Mouse (Mus musculus) myocyte (in vitro differentiated cells): ENCODE results near the gene Rab5c.

Experiments
- E2F4 ChIP-seq: IDR thresholded peaks from one replicate; pipeline ENCODE4 v1.6.1; 2011; ENCODE audit warnings: mild to moderate bottlenecking, control low read depth, moderate library complexity; ENCODE audit not compliant: insufficient read depth
- MAX ChIP-seq: IDR thresholded peaks from one replicate; pipeline ENCODE4 v1.6.1; 2011; ENCODE audit warnings: low read depth, mild to moderate bottlenecking, control low read depth
- POLR2A ChIP-seq: IDR thresholded peaks from one replicate; pipeline ENCODE4 v1.6.1; 2011; ENCODE audit warnings: low read depth, mild to moderate bottlenecking, control low read depth, moderate library complexity; ENCODE audit not compliant: insufficient read length
- REST ChIP-seq: IDR thresholded peaks from one replicate; pipeline ENCODE4 v1.6.1; 2011; ENCODE audit warnings: mild to moderate bottlenecking, control low read depth, moderate library complexity; ENCODE audit not compliant: insufficient read depth, insufficient read length
- TCF12 ChIP-seq: IDR thresholded peaks from one replicate; pipeline ENCODE4 v1.6.1; 2011; ENCODE audit warnings: mild to moderate bottlenecking, control low read depth; ENCODE audit not compliant: poor library complexity, insufficient read depth, severe bottlenecking

DNA sequence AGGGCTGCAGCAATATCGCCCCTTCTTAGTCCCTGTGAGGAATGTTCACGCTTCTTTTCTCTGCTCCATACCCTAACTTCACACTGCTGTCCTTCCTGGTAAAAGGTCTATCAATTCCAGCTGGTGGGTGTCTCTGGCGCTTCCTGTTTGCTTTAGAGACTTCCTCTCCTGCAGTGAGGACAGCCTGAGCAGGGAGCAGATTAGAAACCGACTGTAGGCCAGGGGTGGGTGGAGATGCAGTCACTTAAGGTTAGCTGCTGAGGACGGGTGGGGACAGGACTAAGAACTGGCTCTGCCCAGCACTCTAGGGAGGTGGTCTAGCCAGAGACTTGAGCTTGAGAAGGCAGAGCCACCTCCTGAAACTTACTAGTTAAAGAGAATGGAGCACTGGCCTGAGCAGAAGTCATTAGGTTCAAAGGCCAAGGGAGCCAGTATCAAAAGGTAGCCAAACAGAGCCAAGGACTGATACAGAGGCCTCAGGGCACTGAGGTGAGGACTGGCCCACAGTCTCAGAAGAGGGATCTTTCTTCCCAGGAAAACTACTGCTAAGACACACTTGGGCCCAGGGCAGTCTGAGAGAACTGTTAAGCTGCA is 13.0 kb downstream of the Rab5c start:
- TF ChIP-seq POLR2A (no peak), E2F4 (no peak), MAX (no peak), REST (no peak), TCF12 (no peak)
